Mouse (Mus musculus): ENCODE measurements around the gene Yme1l1.

DNA sequence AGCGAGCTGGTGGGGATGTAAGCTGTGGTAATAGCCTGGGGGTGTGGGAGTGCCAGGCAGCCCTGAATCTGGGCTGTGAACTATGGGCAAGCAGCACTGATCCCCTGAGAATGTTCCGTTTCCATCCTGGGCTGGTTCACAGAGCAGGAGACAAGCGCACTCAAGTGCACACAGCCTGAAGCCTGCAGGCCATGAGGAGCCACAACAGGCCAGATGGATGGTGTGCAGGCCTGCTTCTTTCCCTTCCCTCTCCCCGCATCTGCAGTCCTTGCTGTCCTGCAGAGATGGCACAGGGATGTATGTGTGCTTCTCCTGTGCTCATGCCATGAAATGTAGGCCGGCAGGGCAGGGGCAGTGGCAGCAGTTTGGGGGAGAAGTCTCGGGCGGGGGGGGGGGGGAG, 69.0 kb downstream of the Yme1l1 start:
- TF ChIP-seq GATA1 (IDR thresholded peaks at IDR 0.05; ENCODE audit: low read length), result no peak
- no peak for TF ChIP-seq TAL1 (IDR thresholded peaks at IDR 0.05; ENCODE audit: low read length)

All from erythroblast, embryonic 14.5 days (primary cell).